Mouse (Mus musculus): ENCODE results near the gene Tmem222.

Tmem222 gene

GRCm38 (mm10) chr4:133251214-133251613 lies 26.4 kb downstream of the Tmem222 start:
- no peak for DNase-seq (ENCODE audit: low spot score)

DNA sequence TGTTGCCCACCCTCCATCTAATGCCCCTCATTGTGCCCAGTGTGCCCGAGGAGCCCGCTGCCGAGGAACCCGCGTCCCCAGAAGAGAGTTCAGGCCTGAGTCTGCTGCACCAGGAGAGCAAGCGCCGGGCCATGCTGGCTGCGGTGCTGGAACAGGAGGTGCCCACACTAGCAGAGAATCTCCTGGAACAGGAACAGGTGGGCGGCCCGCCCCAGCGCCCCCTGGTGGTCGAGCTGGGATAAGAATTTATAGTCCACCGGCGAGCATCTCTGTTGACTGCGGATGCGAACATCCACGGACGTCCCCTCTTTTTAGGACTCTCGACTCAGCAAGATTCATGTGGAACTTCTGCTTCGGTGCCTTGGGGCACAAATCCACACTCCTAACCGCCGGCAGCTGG lies 27.0 kb downstream of the Tmem222 start:
- DNase-seq (ENCODE audit: low spot score): peak; percentile 84

GRCm38 (mm10) chr4:133247806-133248449 lies 29.7 kb downstream of the Tmem222 start:
- DNase-seq (ENCODE audit: low spot score): no peak

DNA sequence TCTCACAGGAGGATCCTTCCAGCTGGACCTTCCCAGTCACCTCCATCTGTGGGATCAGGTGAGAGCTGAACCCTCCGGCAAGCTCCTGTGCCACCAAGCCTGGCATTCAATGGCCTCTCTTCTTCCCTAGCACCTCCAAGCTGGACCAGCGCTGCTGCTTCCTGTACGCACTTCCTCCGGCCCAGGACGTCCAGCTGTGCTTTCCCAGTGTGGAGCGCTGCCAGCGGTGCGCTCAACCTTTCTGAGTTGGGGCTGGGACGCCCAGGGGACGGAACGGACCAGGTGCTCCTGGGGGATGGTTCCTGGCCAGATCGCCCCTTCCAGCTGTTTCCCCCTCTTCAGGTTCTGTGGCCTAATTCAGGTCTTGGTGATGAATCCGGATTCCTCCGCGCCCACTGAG lies 30.5 kb downstream of the Tmem222 start:
- DNase-seq (ENCODE audit: low spot score): peak; percentile 66

- DNase-seq (ENCODE audit: low spot score): no peak
Observed at GRCm38 (mm10) chr4:133244289-133244688, 33.3 kb downstream of the Tmem222 start.

GRCm38 (mm10) chr4:133243538-133243937 lies 34.1 kb downstream of the Tmem222 start:
- DNase-seq (ENCODE audit: low spot score): peak; percentile 35

GRCm38 (mm10) chr4:133242710-133243109 lies 34.9 kb downstream of the Tmem222 start:
- no peak for DNase-seq (ENCODE audit: low spot score)

DNA sequence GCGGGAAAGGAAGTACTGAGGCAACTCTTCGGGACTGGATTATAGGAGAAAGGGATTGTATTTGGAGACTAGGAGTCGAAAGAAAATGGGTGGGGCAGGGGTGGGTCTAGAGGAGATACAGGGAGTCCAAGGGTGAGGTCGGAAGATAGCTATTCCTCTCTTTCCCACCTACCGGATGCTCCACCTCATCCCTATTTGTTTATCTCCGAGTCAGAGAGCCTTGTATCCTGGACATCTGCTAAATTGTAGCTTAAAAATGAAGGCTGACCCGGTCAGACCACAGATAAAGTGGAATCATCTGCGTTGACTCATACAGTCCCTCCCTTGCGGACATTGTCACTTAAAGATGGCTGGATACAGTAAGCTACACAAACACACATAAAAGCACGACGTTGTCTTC lies 35.7 kb downstream of the Tmem222 start:
- DNase-seq (ENCODE audit: low spot score): peak; percentile 40

- peak; percentile 88 for DNase-seq (ENCODE audit: low spot score)
Observed at GRCm38 (mm10) chr4:133240934-133241908, 36.4 kb downstream of the Tmem222 start.

- DNase-seq (ENCODE audit: low spot score): peak; percentile 96
Observed at GRCm38 (mm10) chr4:133240490-133240921, 37.1 kb downstream of the Tmem222 start, which contains the start of gene Map3k6. Gene Map3k6, plus strand, starts transcription at chr4:133240818.

DNA sequence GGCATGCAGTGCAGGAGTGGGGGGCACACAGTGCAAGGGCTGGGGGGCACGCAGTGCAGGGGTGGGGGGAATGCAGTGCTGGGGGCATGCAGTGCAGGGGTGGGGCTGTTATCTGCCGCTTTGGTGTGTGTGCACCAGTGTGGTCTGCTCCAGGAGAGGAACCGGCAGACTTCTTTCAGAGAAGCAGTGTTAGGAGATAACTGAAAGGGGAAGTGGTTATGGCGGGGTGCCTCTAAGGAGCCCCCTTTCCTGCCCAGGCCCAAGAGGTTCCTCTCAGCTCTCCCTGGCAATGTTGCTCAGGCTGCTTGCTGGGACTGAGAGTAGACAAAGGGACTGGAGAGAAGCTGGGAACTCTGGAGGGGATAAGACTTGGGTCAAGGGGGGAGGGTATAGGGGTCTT lies 39.7 kb downstream of the Tmem222 start:
- no peak for DNase-seq (ENCODE audit: low spot score)

DNA sequence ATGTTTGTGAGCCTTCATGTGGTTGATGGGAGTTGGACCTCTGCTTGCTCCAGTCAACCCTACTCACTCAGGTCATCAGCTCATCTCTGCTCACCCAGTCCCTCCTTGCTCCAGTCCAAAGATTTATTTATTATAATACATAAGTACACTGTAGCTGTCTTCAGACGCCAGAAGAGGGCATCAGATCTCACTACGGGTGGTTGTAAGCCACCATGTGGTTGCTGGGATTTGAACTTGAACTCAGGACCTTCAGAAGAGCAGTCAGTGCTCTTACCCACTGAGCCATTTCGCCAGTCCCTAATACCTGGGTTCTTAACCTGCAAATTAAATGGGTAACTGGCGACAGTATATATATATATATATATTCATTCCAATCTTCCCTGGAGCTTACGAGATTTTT lies 42.2 kb downstream of the Tmem222 start:
- no peak for DNase-seq (ENCODE audit: low spot score)

- no peak for DNase-seq (ENCODE audit: low spot score)
Observed at GRCm38 (mm10) chr4:133234771-133235170, 42.8 kb downstream of the Tmem222 start.

DNA sequence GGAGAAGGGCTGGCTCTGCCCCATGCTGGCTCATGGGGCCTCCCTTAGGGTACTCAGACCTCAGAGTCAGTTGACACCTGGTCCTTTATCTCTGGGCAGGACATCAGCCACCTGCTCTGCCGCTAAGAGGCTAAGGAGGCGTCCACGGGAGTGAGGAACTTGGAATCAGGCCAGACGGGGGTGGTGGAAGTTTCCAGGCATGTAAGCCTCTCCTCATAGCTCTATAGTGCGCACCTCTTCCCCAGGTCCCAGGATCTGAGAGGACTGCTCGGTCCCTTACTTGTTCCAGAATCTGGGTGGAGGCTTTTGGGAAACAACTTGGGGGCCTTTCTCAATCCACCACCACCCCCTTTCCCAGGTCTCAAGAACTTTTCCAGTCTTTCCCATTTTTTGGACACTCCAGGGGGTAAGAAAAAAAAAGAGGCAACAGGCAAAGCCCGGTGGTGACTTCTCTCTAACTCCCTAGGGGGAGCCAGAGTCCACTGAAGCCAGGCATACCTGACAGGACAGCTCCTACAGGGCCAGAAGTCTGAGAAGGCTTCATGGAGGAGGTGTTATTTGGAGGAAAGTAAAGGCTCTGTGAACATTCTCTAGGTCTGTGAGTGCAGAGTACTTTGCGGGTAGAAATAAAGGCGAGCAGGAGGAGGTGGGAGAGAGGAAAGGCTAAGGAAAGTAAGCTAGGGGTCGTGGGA lies 44.2 kb downstream of the Tmem222 start:
- DNase-seq (ENCODE audit: low spot score): peak; percentile 76

GRCm38 (mm10) chr4:133229582-133229981 lies 48.0 kb downstream of the Tmem222 start:
- DNase-seq (ENCODE audit: low spot score): no peak

DNA sequence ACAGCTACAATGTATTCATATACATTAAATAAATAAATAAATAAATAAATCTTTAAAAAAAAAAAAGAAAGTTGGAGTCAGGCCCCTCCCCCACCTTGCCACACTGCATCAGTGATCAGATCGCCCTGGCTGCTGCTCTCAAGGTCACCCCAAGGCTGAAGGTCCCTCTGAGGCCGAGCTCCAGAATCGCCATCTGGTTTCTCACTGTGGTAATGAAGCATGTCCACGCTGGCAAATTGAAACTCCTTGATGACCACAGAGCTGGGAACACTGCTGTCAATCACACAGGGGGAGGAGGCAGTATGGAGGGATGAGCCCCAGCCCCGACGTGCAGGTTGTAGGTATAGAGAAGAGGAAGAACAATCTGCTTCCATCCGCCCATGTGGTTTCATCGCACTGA lies 50.0 kb downstream of the Tmem222 start:
- no peak for DNase-seq (ENCODE audit: low spot score)

DNA sequence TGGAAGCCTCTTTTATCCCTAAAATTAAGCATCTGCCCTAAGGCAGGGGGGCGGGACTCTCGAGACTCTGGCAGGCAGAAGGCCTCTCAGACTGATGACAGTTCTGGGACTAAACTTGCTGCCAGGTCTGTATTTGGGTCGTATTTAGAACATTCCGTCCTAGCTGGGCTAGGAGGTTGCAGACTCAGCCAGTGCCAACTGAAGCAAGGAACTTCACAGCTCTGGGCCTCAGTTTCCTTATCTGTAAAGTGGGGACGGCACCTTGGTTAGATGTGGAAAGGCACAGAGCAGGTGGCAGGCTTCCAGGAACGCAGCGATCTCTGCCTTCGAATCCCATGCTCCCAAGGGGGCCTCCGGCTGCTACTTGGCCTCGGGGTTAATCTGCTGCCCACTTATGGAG lies 51.5 kb downstream of the Tmem222 start:
- peak; percentile 58 for DNase-seq (ENCODE audit: low spot score)

GRCm38 (mm10) chr4:133223875-133224274 lies 53.7 kb downstream of the Tmem222 start:
- DNase-seq (ENCODE audit: low spot score): no peak

- DNase-seq (ENCODE audit: low spot score): no peak
Observed at GRCm38 (mm10) chr4:133221701-133222100, 55.9 kb downstream of the Tmem222 start.

- no peak for DNase-seq (ENCODE audit: low spot score)
Observed at GRCm38 (mm10) chr4:133220656-133221055, 56.9 kb downstream of the Tmem222 start.

DNA sequence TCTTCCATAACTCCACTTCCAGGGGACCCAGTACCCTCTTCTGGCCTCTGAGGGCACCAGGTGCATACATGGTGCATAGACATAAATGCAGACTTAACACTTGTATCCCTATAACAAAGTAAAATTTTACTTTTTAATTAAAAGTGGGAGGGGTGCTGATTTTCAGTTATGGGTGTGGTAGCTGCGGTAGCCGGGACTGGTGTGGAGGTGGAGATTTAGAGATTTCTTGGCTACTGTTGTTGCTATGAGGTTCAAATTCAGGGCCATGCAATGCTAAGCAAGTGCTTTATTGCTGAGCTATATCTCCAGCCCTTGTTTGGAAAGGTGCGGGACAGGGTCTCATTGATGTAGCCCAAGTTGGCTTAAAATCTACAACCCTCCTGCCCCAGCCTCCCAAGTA lies 58.8 kb downstream of the Tmem222 start:
- DNase-seq (ENCODE audit: low spot score): no peak

GRCm38 (mm10) chr4:133217641-133218040 lies 60.0 kb downstream of the Tmem222 start:
- DNase-seq (ENCODE audit: low spot score): peak; percentile 43

Data from lung, postnatal 25 days (tissue).